Mouse (Mus musculus) limb, embryonic 15.5 days (tissue): ENCODE data around the gene Mylk. TPM values are rescaled to one million over a fixed set of nuclear protein-coding genes. Genes with fewer than 3 reads are reported as not detected.

Experiments used
- ATAC-seq: fragments of 200-750 bp; cut with Nextera tagmentation; 2 replicates; pipeline ENCODE4 v1.8.0; 2017; ENCODE audit warnings: low read depth, moderate TSS enrichment; ENCODE audit not compliant: insufficient number of reproducible peaks, low FRiP score, low TSS enrichment
- H3K27ac ChIP-seq: fragments of 300-500 bp; sonication (generic); 2 replicates; pipeline ENCODE4 v1.5.1; 2015; ENCODE audit warnings: moderate library complexity, mild to moderate bottlenecking, inconsistent platforms
- H3K27me3 ChIP-seq: fragments of 300-500 bp; sonication (generic); 2 replicates; pipeline ENCODE4 v1.6.1; 2015; ENCODE audit warnings: inconsistent platforms
- H3K36me3 ChIP-seq: fragments of 300-500 bp; sonication (generic); 2 replicates; pipeline ENCODE4 v1.6.1; 2015; ENCODE audit warnings: inconsistent platforms
- H3K4me1 ChIP-seq: fragments of 300-500 bp; sonication (generic); 2 replicates; pipeline ENCODE4 v1.6.1; 2015; ENCODE audit warnings: inconsistent platforms
- H3K4me2 ChIP-seq: fragments of 300-500 bp; sonication (generic); 2 replicates; pipeline ENCODE4 v1.6.1; 2015; ENCODE audit warnings: mild to moderate bottlenecking, inconsistent platforms
- H3K4me3 ChIP-seq: fragments of 300-500 bp; sonication (generic); 2 replicates; pipeline ENCODE4 v1.5.1; 2015; ENCODE audit warnings: mild to moderate bottlenecking, inconsistent platforms
- H3K9ac ChIP-seq: fragments of 300-500 bp; sonication (generic); 2 replicates; pipeline ENCODE4 v1.6.1; 2015; ENCODE audit warnings: inconsistent platforms
- H3K9me3 ChIP-seq: fragments of 300-500 bp; sonication (generic); 2 replicates; pipeline ENCODE4 v1.6.1; 2016; ENCODE audit warnings: inconsistent platforms
- WGBS: fragments of 180-500 bp; shearing (Covaris S2); methylation state at CpG from one replicate; pipeline ENCODE4 v1.1.7; 2015; 5-methylcytosine and 5-hydroxymethylcytosine counted together
- polyA plus RNA-seq: library from polyadenylated mRNA; unstranded; fragments of >200 nt; fragmentation: Nextera tagmentation; extraction: Ambion mirVana; gene quantifications from 2 replicates; pipeline ENCODE4 v1.2.1, GENCODE M21; 2015

The Mylk gene
- polyA plus RNA-seq, 1 experiment from 2014 or later, result 13.7 TPM

DNA sequence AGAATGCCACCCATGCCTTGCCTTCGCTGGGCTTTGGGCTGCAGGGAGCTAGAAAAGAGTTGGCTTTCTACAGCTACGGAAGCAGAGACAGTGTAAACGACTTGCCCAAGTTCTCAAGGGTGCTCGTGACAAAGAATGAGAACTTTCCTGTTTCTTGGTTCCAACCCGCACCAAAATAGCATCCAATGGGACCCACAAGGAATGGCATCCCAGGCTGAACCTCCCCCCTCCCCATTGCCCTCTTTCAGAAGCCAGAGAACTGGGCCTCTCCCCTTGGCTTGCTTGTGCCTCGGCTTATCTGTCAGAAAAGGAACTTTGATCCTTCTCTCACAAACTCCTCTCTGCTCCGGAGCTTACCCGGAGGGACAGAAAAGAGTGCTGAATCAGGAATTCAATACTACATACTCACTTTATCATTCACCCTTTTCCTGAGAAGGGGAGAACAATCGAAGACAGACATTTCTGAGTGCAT is 191.4 kb downstream of the Mylk start:
- Histone ChIP-seq H3K9me3 (no peaks in the 10 kb centered on the region), H3K27me3 (peaks cover 4% of the 10 kb centered on the region; the same call in 1 of the 2 replicates), H3K4me2 (no peak overlapping the region), H3K4me1 (peaks cover 50% of the 10 kb centered on the region), H3K27ac (peak overlapping the region; percentile 83), H3K9ac (no peak overlapping the region), H3K36me3 (no peaks in the 10 kb centered on the region), H3K4me3 (no peak overlapping the region)
- ATAC-seq, result no peak
- WGBS, result 27% methylated on average over 9 of the region's 9 CpGs

DNA sequence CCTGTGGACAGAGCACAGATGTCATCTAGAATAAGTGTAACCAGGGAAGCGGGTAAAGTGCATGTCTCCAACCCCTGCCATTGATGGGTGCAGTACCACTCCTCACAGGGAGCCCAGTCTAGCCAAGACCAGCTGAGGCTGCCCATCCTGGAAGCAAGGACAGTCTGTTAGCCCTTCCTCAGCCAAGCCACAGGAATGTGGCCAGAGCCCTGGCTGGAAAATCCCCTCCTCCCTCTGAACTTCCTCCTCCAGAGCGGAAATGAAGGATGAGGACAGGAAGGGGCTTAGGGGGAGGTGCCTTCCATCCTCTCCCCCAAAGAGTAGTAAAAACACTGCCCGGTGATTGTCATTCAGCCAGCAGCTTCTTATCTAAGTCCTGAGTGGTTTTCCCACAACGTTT is 192.6 kb downstream of the Mylk start:
- ATAC-seq, result no peak
- H3K27ac ChIP-seq, result peak overlapping the region; percentile 40
- no peak overlapping the region for H3K4me2 ChIP-seq
- H3K9ac ChIP-seq, result no peak overlapping the region
- H3K36me3 ChIP-seq, result no peaks in the 10 kb centered on the region
- no peaks in the 10 kb centered on the region for H3K9me3 ChIP-seq
- H3K4me1 ChIP-seq, result peaks cover 56% of the 10 kb centered on the region
- H3K27me3 ChIP-seq, result peaks cover 4% of the 10 kb centered on the region; the same call in 1 of the 2 replicates
- WGBS, result 51% methylated on average over 4 of the region's 4 CpGs
- no peak overlapping the region for H3K4me3 ChIP-seq

DNA sequence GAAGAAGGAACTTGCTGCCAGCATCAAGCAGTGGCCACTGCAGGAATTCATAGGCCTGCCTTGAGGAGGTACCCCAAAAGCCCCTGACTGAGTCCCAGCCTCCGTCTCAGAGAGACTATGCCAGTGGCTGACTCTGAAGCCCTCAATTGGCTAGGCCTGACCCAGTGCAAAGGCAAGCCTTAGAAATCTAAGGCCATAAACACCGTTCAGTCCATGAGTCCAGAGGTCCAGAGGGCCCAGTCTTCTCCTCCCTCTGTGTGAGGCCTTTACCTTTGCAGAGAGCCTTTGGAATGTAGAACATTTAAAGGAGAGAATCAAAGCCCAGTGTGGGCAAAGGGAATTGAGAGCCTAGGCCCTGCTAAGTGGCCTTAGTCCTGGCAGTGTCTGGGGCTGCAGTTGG is 193.2 kb downstream of the Mylk start:
- peaks cover 56% of the 10 kb centered on the region for H3K4me1 ChIP-seq
- H3K9me3 ChIP-seq, result no peaks in the 10 kb centered on the region
- no peak for ATAC-seq
- H3K4me3 ChIP-seq, result no peak overlapping the region
- H3K27me3 ChIP-seq, result peaks cover 4% of the 10 kb centered on the region; the same call in 1 of the 2 replicates
- WGBS, result 71% methylated on average over 2 of the region's 2 CpGs
- no peak overlapping the region for H3K9ac ChIP-seq
- H3K27ac ChIP-seq, result peak overlapping the region; percentile 40
- H3K4me2 ChIP-seq, result no peak overlapping the region
- H3K36me3 ChIP-seq, result no peaks in the 10 kb centered on the region

DNA sequence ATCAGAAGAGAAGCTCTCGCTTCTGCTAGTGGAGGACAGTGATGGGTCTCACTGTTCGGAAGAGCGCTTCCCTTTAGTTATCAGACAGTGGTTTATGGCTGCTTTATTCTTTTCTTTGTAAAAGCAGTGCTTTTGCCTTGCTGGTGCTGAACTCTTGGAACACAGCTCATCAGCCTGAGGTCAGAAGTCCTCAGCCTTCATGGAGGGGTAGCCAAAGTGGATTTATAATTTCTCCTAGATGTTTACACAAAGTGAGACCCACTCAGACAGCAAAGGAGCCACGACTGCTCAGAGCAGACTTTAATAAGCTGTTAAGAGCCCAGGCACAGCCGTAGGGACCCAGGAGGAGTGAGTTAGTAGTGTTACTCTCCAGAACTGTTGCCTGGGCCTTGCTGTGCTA is 194.9 kb downstream of the Mylk start:
- H3K4me3 ChIP-seq, result no peak overlapping the region
- no peaks in the 10 kb centered on the region for H3K36me3 ChIP-seq
- no peak for ATAC-seq
- no peaks in the 10 kb centered on the region for H3K9me3 ChIP-seq
- H3K4me1 ChIP-seq, result peaks cover 47% of the 10 kb centered on the region
- no peak overlapping the region for H3K4me2 ChIP-seq
- no peak overlapping the region for H3K27ac ChIP-seq
- H3K27me3 ChIP-seq, result no peaks in the 10 kb centered on the region; the same call in 1 of the 2 replicates
- H3K9ac ChIP-seq, result no peak overlapping the region
- 63% methylated on average over 5 of the region's 5 CpGs for WGBS

DNA sequence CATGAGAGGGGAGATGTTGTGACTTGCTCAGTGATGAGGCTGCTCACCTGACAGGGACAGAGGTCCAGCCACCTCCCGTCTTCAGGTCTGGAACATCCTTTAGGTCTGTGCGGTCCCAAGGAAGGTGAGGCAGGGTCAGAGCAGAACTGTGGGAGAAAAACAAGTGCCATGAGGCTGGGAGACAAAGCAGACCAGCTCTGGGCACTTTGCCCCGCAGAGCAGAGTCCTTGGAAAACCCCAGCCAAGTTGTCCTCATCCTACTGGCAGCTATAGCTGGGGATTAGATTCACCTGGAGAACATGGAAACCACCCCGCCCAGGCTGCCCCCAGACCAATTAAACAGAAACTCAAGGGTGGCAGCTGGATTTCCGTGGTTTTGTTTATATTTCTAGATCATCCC is 195.4 kb downstream of the Mylk start:
- WGBS, result 59% methylated on average over 5 of the region's 5 CpGs

DNA sequence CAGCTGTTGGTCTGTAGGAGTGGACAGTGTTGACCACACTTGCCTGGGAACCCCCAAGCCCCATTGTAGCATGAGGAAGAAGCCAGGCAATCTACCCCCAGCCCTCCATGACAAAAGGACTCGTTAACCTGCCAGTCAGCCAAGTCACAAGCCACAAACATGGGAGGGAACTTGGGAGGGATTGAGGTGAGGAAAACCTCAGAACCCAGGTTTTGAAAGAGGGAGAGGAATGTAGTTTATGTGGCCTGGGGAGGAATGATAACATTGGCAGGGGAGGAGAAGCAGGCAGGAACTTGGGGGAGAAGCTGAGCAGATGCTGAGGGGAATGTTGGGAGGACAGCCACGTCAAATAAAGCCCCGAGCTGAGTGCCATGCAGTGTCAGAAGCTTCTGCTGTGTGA is 196.9 kb downstream of the Mylk start:
- no peaks in the 10 kb centered on the region for H3K9me3 ChIP-seq
- H3K27me3 ChIP-seq, result no peaks in the 10 kb centered on the region; the same call in 1 of the 2 replicates
- H3K4me1 ChIP-seq, result peaks cover 34% of the 10 kb centered on the region
- no peak overlapping the region for H3K27ac ChIP-seq
- 34% methylated on average over 3 of the region's 3 CpGs for WGBS
- H3K9ac ChIP-seq, result no peak overlapping the region
- no peak overlapping the region for H3K4me3 ChIP-seq
- no peaks in the 10 kb centered on the region for H3K36me3 ChIP-seq
- H3K4me2 ChIP-seq, result no peak overlapping the region
- no peak for ATAC-seq

More for the DNA sequence above, 195.4 kb downstream of the Mylk start:
- H3K9me3 ChIP-seq, result no peaks in the 10 kb centered on the region
- H3K4me3 ChIP-seq, result no peak overlapping the region
- no peak for ATAC-seq
- peaks cover 43% of the 10 kb centered on the region for H3K4me1 ChIP-seq
- H3K4me2 ChIP-seq, result no peak overlapping the region
- no peaks in the 10 kb centered on the region for H3K36me3 ChIP-seq
- no peak overlapping the region for H3K27ac ChIP-seq
- H3K27me3 ChIP-seq, result no peaks in the 10 kb centered on the region; the same call in 1 of the 2 replicates
- H3K9ac ChIP-seq, result no peak overlapping the region

DNA sequence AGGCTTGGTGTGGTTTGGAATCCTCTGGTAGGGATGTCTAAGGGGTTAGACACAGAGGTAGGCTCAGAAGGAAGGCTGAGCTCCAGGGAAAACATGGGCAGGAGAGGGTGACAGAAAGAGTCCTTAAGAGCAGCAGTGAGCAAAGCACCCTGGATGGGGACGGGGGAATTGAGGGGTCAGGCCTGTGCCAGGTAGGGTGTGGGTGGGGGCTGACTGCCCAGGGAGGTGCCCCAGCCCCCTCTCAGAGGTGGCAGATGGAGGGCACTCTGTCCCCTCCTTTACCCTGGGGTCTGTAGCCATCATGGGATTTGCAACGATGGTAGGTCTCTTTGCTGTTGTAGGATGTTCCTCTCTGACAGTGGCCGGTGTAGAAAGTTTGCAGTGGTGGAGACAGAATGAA is 201.3 kb downstream of the Mylk start:
- Histone ChIP-seq H3K36me3 (no peaks in the 10 kb centered on the region), H3K4me3 (no peak overlapping the region), H3K9me3 (no peaks in the 10 kb centered on the region), H3K27ac (no peak overlapping the region), H3K4me1 (peaks cover 13% of the 10 kb centered on the region; the same call in 1 of the 2 replicates), H3K27me3 (no peaks in the 10 kb centered on the region), H3K9ac (no peak overlapping the region), H3K4me2 (no peak overlapping the region)
- no peak for ATAC-seq
- 85% methylated on average over 3 of the region's 3 CpGs for WGBS

DNA sequence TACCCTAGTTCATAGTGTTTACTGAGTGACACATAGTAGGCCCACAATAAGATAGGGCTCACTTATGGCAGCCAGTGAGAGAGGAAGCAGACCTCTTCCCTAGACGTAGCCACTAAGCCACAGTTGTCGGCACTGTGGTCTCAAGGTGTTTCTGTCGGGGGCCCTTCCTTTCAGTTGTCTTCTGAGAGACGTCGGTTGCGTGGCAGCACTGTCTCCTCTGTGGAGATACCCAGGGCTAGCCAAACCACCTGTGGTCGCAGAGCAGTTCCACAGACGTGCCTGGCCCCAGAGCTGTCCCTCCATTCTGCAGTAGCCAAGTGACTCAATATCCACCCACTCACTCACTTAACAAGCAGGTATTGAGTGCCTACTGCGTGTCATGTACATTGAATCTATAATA is 205.9 kb downstream of the Mylk start:
- ATAC-seq, result no peak
- Histone ChIP-seq H3K36me3 (peaks cover 3% of the 10 kb centered on the region; the same call in 1 of the 2 replicates), H3K27me3 (no peaks in the 10 kb centered on the region), H3K4me1 (0 out of 2 replicates have a peak, but pooled peaks cover 5% of the 10 kb centered on the region), H3K4me2 (no peak overlapping the region), H3K4me3 (no peak overlapping the region), H3K9me3 (no peaks in the 10 kb centered on the region), H3K9ac (no peak overlapping the region), H3K27ac (no peak overlapping the region)
- WGBS, result 78% methylated on average over 9 of the region's 9 CpGs

DNA sequence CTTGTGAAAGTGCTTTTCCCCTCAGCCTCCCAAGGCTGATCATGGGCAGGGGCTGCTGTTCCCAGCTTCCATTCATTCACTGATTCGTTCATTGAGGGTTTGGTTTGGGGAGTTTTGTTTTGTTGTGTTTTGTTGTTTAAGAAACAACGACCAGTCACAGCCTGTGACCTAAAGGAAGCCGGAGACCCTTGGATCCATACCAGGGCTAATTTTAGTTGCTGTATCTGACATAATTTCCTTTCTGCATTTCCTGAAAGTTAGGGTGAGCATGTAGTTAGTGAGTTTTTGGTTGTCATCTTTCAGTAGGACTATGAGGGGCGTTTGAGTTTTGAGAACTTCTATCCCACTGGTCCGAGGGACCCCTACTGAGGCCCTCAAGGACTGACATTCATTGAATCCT is 207.2 kb downstream of the Mylk start:
- Histone ChIP-seq H3K4me2 (no peak overlapping the region), H3K4me1 (peaks cover 5% of the 10 kb centered on the region), H3K27ac (no peak overlapping the region), H3K4me3 (no peak overlapping the region), H3K27me3 (no peaks in the 10 kb centered on the region), H3K9ac (no peak overlapping the region), H3K9me3 (no peaks in the 10 kb centered on the region), H3K36me3 (peaks cover 3% of the 10 kb centered on the region; the same call in 1 of the 2 replicates)
- WGBS, result 74% methylated on average over 5 of the region's 5 CpGs
- ATAC-seq, result no peak

DNA sequence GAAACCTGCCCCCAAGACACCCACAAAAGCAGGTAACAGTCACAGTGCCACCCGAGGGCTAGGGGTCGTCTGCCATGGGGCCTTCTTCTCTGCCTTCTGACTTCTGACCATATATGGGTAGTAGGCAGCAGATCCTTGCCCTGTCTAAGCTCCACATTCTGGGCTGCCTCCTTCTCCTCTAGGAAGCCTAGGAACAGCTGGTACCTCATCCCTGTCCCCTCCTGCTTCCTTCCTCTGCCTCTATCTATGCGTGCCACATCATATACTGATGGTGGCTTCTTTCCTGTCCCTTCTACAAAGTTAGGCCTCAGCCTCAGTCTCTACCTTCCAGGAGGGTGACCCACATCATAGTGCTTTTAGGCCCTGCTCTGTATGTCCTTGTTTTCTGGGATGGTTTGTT is 207.8 kb downstream of the Mylk start:
- Histone ChIP-seq H3K9me3 (no peaks in the 10 kb centered on the region), H3K4me2 (no peak overlapping the region), H3K27ac (no peak overlapping the region), H3K36me3 (peaks cover 3% of the 10 kb centered on the region; the same call in 1 of the 2 replicates), H3K4me1 (peaks cover 9% of the 10 kb centered on the region), H3K27me3 (no peaks in the 10 kb centered on the region), H3K4me3 (no peak overlapping the region), H3K9ac (no peak overlapping the region)
- ATAC-seq, result no peak
- WGBS, result 82% methylated on average over 3 of the region's 3 CpGs

DNA sequence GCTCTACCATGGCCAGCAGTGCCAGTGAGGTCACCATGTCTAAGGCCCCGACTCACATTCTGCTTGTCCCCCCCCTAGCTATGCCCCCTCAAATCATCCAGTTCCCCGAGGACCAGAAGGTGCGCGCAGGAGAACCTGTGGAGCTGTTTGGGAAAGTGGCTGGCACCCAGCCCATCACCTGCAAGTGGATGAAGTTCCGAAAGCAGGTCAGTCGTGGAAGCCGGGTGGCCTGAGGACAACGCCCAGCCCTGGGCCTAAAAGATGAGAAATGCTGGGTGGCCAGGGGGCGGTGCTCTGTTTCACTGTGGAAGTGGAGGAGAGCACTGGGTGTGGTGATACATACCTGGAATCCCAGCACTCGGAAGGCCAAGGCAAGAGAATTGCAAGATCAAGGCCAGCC is 208.5 kb downstream of the Mylk start:
- peaks cover 3% of the 10 kb centered on the region; the same call in 1 of the 2 replicates for H3K36me3 ChIP-seq
- ATAC-seq, result no peak
- 87% methylated on average over 10 of the region's 10 CpGs for WGBS

DNA sequence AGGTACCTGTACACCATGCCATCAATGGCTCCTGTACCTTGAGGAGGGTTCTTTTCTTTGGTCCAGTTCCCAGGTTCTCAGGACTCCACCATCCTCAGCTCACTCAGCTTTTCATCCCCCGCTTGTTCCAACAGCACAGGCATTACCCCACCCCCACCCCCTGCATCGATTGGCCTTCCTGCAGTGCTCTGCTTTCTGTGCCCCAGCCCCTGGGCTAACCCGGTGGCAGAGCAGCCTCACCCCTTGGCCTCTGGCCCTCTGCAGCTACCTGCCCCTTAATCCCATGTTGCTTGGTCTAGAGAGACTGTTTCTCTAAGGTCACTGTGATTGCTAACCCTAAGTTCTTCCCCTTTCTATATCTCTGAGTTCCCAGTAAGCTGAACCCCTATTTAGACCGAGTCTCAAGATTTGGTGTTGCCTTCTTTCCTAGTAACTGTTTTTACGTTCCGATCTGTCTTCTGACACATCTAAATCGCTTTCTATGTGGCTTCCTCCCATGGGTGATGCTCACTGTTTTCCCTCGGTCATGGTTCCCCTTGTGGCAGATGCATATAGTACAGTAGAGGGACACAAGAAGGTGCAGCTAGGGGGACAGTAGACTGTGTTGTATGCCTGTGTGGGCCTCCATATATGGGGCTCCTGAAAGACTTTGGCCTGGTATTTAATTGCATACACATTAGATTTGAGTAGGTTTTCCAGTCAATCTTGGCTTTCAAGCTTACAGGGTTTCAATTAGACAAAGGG is 212.6 kb downstream of the Mylk start:
- H3K4me3 ChIP-seq, result no peak overlapping the region
- H3K4me2 ChIP-seq, result no peak overlapping the region
- H3K4me1 ChIP-seq, result peaks cover 50% of the 10 kb centered on the region
- ATAC-seq, result no peak
- peak overlapping the region; percentile 72 for H3K27ac ChIP-seq
- H3K9me3 ChIP-seq, result no peaks in the 10 kb centered on the region
- H3K36me3 ChIP-seq, result peaks cover 3% of the 10 kb centered on the region; the same call in 1 of the 2 replicates
- 70% methylated on average over 8 of the region's 8 CpGs for WGBS
- no peaks in the 10 kb centered on the region for H3K27me3 ChIP-seq
- no peak overlapping the region for H3K9ac ChIP-seq

More for the DNA sequence above, 208.5 kb downstream of the Mylk start:
- H3K9ac ChIP-seq, result no peak overlapping the region
- no peak overlapping the region for H3K4me3 ChIP-seq
- no peaks in the 10 kb centered on the region for H3K27me3 ChIP-seq
- no peak overlapping the region for H3K27ac ChIP-seq
- H3K9me3 ChIP-seq, result no peaks in the 10 kb centered on the region
- peaks cover 16% of the 10 kb centered on the region for H3K4me1 ChIP-seq
- H3K4me2 ChIP-seq, result no peak overlapping the region
